Mouse (Mus musculus) bone marrow macrophage, adult 2 months (primary cell): ENCODE measurements around the gene Spsb3.

Source experiments
- CTCF ChIP-seq: IDR thresholded peaks from 2 replicates; pipeline ENCODE4 v1.5.1; 2012; ENCODE audit warnings: low read depth, mild to moderate bottlenecking, low read length, moderate library complexity
- POLR2A ChIP-seq: IDR thresholded peaks from 2 replicates; pipeline ENCODE4 v1.6.1; 2012; ENCODE audit warnings: mild to moderate bottlenecking, low read depth, low read length, borderline replicate concordance

GRCm38 (mm10) chr17:24899153-24899552 lies 12.7 kb downstream of the Spsb3 start:
- TF ChIP-seq CTCF: no peak
- TF ChIP-seq POLR2A: no peak
